Mouse (Mus musculus): Measurements from ENCODE around the gene Gdpd2. TPM values are rescaled to one million over a fixed set of nuclear protein-coding genes. Genes with fewer than 3 reads are reported as not detected.

Gdpd2 gene
- polyA plus RNA-seq (2012; rRNA removed), result 11.8 and 14.4 TPM in 2 replicates

DNA sequence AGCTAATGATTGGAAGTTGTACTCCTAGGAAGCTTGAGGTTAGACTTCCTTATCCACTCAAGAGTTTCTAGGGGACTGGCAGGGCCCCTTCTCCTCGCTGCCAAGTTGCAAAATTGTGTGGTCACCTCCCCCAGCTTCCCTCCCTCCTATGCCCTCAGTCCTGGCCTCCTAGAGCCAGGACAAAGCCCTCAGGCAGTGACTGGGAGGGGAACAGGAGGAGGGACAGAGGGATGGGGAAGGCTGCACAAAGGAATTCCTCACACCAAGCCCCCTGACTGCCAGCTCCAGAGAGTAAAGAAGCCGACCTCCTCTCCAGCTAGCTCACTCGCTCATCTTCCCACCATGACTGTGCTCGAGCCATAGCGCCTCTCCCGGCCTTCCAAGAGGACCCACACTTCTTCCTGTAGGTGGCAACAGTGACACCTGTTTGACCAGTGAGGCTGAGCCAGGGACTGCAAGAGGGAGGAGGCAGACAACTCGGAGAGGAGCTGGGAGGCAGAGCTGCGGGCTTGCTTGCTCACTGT is at the start of gene Gdpd2:
Gene Gdpd2 (plus strand): TSS at position 209 of the 524 bp plus-strand sequence.
- no peak within 1 kb of the TSS for H3K4me3 ChIP-seq (ENCODE audit: insufficient read depth, low read length)
- no peak within 1 kb of the TSS for H3K27ac ChIP-seq (ENCODE audit: insufficient read depth, low read length)
- H3K4me1 ChIP-seq (ENCODE audit: control insufficient read depth, insufficient read depth, low read length), result no peaks in the 10 kb centered on the region
- TF ChIP-seq POLR2A (IDR thresholded peaks at IDR 0.05; ENCODE audit: extremely low read depth, insufficient read depth, low read length) (no peak), CTCF (IDR thresholded peaks at IDR 0.05; ENCODE audit: extremely low read depth, insufficient read depth, low read length) (0 out of 2 replicates have a peak, but pooled peaks have one; percentile 14)

GRCm38 (mm10) chrX:100686527-100686926 is 43.1 kb upstream of the Gdpd2 start:
- no peak overlapping the region for H3K27ac ChIP-seq (ENCODE audit: insufficient read depth, low read length)
- TF ChIP-seq CTCF (IDR thresholded peaks at IDR 0.05; ENCODE audit: extremely low read depth, insufficient read depth, low read length) (no peak), POLR2A (IDR thresholded peaks at IDR 0.05; ENCODE audit: extremely low read depth, insufficient read depth, low read length) (no peak)
- no peak overlapping the region for H3K4me3 ChIP-seq (ENCODE audit: insufficient read depth, low read length)
- H3K4me1 ChIP-seq (ENCODE audit: control insufficient read depth, insufficient read depth, low read length), result no peaks in the 10 kb centered on the region

DNA sequence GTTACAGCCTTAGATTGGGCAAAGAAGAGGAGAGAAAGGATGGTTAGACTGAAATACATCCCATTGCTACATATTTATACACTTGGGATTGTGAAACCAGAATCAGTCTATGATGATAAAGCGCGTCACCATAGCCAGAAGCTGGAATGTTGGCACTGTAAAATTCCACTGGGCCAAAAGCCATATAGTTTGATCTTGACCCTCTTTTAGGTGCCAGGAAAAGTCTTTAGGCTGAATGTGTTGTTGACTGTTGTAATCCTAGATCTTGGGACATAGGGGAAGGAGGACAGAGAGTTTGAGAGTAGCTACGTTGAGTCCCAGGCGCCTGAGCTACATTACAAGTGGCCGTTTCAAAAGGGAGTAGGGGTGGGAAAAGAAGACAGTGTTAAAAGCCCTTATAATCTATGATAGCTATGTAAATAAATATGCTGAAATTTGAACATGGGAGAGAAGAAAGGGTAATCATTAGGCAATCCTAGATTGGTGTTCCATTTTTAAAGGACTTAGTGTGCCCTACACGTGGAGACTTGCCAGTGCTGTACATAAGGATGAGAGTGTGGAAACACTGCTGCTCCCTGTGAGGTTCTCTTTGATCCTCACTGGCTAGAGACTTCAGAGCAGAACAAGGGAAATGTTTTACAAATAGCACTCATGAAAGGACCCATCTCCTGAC is 42.2 kb upstream of the Gdpd2 start:
- Histone ChIP-seq H3K4me3 (ENCODE audit: insufficient read depth, low read length) (no peak overlapping the region), H3K27ac (ENCODE audit: insufficient read depth, low read length) (no peak overlapping the region), H3K4me1 (ENCODE audit: control insufficient read depth, insufficient read depth, low read length) (no peaks in the 10 kb centered on the region)
- TF ChIP-seq POLR2A (IDR thresholded peaks at IDR 0.05; ENCODE audit: extremely low read depth, insufficient read depth, low read length), result no peak
- TF ChIP-seq CTCF (IDR thresholded peaks at IDR 0.05; ENCODE audit: extremely low read depth, insufficient read depth, low read length), result no peak

DNA sequence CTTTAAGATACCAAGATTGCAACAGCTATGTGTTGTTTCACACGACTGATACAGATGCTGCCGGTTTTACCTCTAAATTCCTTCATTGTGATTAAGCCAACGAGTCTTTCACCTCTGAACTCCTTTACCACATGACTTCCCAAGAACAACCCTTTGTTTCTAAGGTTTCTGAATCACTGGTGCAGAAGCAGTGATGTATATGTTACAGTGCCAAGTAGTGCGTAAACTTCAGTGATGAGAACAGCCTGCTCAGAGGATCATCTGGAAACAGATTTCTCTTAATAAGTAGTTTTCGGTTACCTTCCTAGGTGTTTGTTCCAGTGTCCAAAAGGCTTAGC is 41.7 kb upstream of the Gdpd2 start:
- H3K4me3 ChIP-seq (ENCODE audit: insufficient read depth, low read length), result no peak overlapping the region
- no peaks in the 10 kb centered on the region for H3K4me1 ChIP-seq (ENCODE audit: control insufficient read depth, insufficient read depth, low read length)
- TF ChIP-seq CTCF (IDR thresholded peaks at IDR 0.05; ENCODE audit: extremely low read depth, insufficient read depth, low read length) (no peak), POLR2A (IDR thresholded peaks at IDR 0.05; ENCODE audit: extremely low read depth, insufficient read depth, low read length) (no peak)
- H3K27ac ChIP-seq (ENCODE audit: insufficient read depth, low read length), result no peak overlapping the region

GRCm38 (mm10) chrX:100696776-100697175 is 32.9 kb upstream of the Gdpd2 start:
- Histone ChIP-seq H3K27ac (ENCODE audit: insufficient read depth, low read length) (no peak overlapping the region), H3K4me1 (ENCODE audit: control insufficient read depth, insufficient read depth, low read length) (no peaks in the 10 kb centered on the region), H3K4me3 (ENCODE audit: insufficient read depth, low read length) (no peak overlapping the region)
- TF ChIP-seq CTCF (IDR thresholded peaks at IDR 0.05; ENCODE audit: extremely low read depth, insufficient read depth, low read length) (no peak), POLR2A (IDR thresholded peaks at IDR 0.05; ENCODE audit: extremely low read depth, insufficient read depth, low read length) (no peak)

GRCm38 (mm10) chrX:100708032-100708431 is 21.6 kb upstream of the Gdpd2 start:
- no peaks in the 10 kb centered on the region for H3K4me1 ChIP-seq (ENCODE audit: control insufficient read depth, insufficient read depth, low read length)
- H3K27ac ChIP-seq (ENCODE audit: insufficient read depth, low read length), result no peak overlapping the region
- H3K4me3 ChIP-seq (ENCODE audit: insufficient read depth, low read length), result no peak overlapping the region
- TF ChIP-seq CTCF (IDR thresholded peaks at IDR 0.05; ENCODE audit: extremely low read depth, insufficient read depth, low read length), result no peak
- TF ChIP-seq POLR2A (IDR thresholded peaks at IDR 0.05; ENCODE audit: extremely low read depth, insufficient read depth, low read length), result no peak

DNA sequence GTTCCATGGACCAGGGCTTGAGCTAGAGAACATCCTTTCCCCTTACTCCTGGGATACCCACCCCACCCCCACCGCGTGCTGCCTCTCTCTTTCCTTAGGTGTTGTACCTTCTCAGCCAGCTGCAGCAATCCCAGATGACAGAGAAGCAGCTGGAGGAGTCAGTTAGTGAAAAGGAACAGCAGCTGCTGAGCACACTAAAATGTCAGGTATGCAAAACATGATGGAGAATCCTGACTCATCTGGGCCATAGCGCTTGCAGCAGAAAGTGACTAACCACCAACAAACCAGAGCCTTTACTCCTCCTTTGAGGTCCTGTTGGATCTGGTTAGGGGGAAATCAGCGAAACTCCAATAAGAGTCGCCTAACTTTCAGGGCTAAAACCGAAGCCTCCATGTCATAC is 13.5 kb upstream of the Gdpd2 start:
- H3K4me3 ChIP-seq (ENCODE audit: insufficient read depth, low read length), result no peak overlapping the region
- H3K27ac ChIP-seq (ENCODE audit: insufficient read depth, low read length), result no peak overlapping the region
- H3K4me1 ChIP-seq (ENCODE audit: control insufficient read depth, insufficient read depth, low read length), result no peaks in the 10 kb centered on the region
- no peak for TF ChIP-seq POLR2A (IDR thresholded peaks at IDR 0.05; ENCODE audit: extremely low read depth, insufficient read depth, low read length)
- no peak for TF ChIP-seq CTCF (IDR thresholded peaks at IDR 0.05; ENCODE audit: extremely low read depth, insufficient read depth, low read length)

GRCm38 (mm10) chrX:100728947-100729346 is 726 bp upstream of the Gdpd2 start:
- H3K4me1 ChIP-seq (ENCODE audit: control insufficient read depth, insufficient read depth, low read length), result no peaks in the 10 kb centered on the region
- no peak overlapping the region for H3K4me3 ChIP-seq (ENCODE audit: insufficient read depth, low read length)
- H3K27ac ChIP-seq (ENCODE audit: insufficient read depth, low read length), result no peak overlapping the region
- no peak for TF ChIP-seq CTCF (IDR thresholded peaks at IDR 0.05; ENCODE audit: extremely low read depth, insufficient read depth, low read length)
- no peak for TF ChIP-seq POLR2A (IDR thresholded peaks at IDR 0.05; ENCODE audit: extremely low read depth, insufficient read depth, low read length)

DNA sequence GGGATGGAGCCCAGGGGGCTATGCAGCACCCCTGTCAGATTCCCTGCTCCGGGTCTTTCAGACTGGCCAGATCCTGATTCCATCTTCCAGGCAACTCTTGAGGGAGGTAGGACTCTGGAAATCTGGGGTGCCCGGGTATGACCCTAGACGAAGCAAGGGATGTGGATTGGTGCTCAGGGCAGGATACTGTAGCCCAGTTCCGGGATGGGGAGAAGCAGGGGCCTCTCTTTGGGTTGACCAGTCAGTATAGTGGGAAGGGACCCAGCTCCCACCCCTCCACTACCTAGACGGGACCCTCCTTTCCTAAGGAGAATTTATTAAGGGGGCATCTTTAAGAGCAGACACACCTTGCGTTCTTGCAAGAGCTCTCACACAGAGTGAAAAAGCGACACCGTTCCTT is 593 bp downstream of the Gdpd2 start:
- no peak for TF ChIP-seq POLR2A (IDR thresholded peaks at IDR 0.05; ENCODE audit: extremely low read depth, insufficient read depth, low read length)
- TF ChIP-seq CTCF (IDR thresholded peaks at IDR 0.05; ENCODE audit: extremely low read depth, insufficient read depth, low read length), result no peak
- Histone ChIP-seq H3K4me1 (ENCODE audit: control insufficient read depth, insufficient read depth, low read length) (no peaks in the 10 kb centered on the region), H3K4me3 (ENCODE audit: insufficient read depth, low read length) (no peak overlapping the region), H3K27ac (ENCODE audit: insufficient read depth, low read length) (no peak overlapping the region)

- no peak overlapping the region for H3K27ac ChIP-seq (ENCODE audit: insufficient read depth, low read length)
- no peak for TF ChIP-seq CTCF (IDR thresholded peaks at IDR 0.05; ENCODE audit: extremely low read depth, insufficient read depth, low read length)
- TF ChIP-seq POLR2A (IDR thresholded peaks at IDR 0.05; ENCODE audit: extremely low read depth, insufficient read depth, low read length), result no peak
- no peaks in the 10 kb centered on the region; the same call in 1 of the 2 replicates for H3K4me1 ChIP-seq (ENCODE audit: control insufficient read depth, insufficient read depth, low read length)
- no peak overlapping the region for H3K4me3 ChIP-seq (ENCODE audit: insufficient read depth, low read length)
Measured at GRCm38 (mm10) chrX:100734359-100734758, 4.7 kb downstream of the Gdpd2 start.

All from cortical plate, adult 2 months (tissue).